Mouse (Mus musculus) bone marrow, adult 2 months (tissue): ENCODE data around the gene Pold3.

ENCODE experiments used
- CTCF ChIP-seq: fragments of 200-500 bp; IDR thresholded peaks from 2 replicates; pipeline ENCODE4 v1.5.1; 2011; ENCODE audit warnings: low read length, control low read depth; ENCODE audit not compliant: control insufficient read depth, insufficient read depth
- POLR2A ChIP-seq: fragments of 200-500 bp; IDR thresholded peaks from 2 replicates; pipeline ENCODE4 v1.6.1; 2011; ENCODE audit warnings: low read depth, mild to moderate bottlenecking, control low read depth, low read length, borderline replicate concordance; ENCODE audit not compliant: control insufficient read depth

DNA sequence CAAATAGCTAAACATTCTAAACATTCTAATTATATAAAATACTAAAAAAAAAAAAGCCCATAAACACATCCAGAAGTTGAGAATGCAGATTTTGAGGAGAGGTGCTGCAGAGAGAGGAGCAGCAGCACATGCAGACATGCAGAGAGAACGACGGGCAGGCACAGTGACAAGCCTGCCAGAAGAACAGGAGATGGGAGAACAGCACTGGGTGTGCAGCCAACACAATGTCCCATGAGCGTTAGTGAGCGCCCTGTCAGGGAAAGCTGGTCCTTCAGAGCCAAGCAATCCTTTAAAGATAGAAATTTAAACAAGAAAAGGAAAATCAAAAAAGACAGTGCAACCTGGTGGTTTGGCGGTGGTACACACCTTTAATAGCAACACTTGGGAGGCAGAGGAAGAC is 34.5 kb downstream of the Pold3 start:
- TF ChIP-seq CTCF, result no peak
- TF ChIP-seq POLR2A, result no peak
